Mouse (Mus musculus) T-cell, adult 2 months (primary cell): ENCODE measurements around the gene Wfikkn1.

Experiments used
- DNase-seq: peaks from one replicate; pipeline ENCODE4 v3.0.0; 2022; ENCODE audit warnings: low spot score

The Wfikkn1 gene

GRCm38 (mm10) chr17:25880196-25880910, at the start of gene Wfikkn1:
Wfikkn1 (minus strand) TSS chr17:25880858.
- no peak for DNase-seq

GRCm38 (mm10) chr17:25925348-25925747, 44.7 kb upstream of the Wfikkn1 start:
- DNase-seq: no peak

GRCm38 (mm10) chr17:25922120-25922519, 41.5 kb upstream of the Wfikkn1 start:
- DNase-seq: no peak

GRCm38 (mm10) chr17:25919786-25920642, 39.4 kb upstream of the Wfikkn1 start:
- peak; percentile 100 for DNase-seq

GRCm38 (mm10) chr17:25919144-25919785, 38.6 kb upstream of the Wfikkn1 start, which contains the start of gene Rab40c:
Rab40c (minus strand) TSS chr17:25919727.
- peak; percentile 61 for DNase-seq

- DNase-seq: no peak
These were observed 37.5 kb upstream of the Wfikkn1 start for GRCm38 (mm10) chr17:25918037-25918750.

- DNase-seq: no peak
These were observed 36.4 kb upstream of the Wfikkn1 start for GRCm38 (mm10) chr17:25916931-25917647.

GRCm38 (mm10) chr17:25914295-25914694, 33.6 kb upstream of the Wfikkn1 start:
- DNase-seq: no peak

GRCm38 (mm10) chr17:25913877-25914275, 33.2 kb upstream of the Wfikkn1 start:
- DNase-seq: no peak

- no peak for DNase-seq
These were observed 32.7 kb upstream of the Wfikkn1 start for GRCm38 (mm10) chr17:25913186-25913876.

GRCm38 (mm10) chr17:25911816-25912215, 31.2 kb upstream of the Wfikkn1 start:
- DNase-seq: no peak

- DNase-seq: no peak
These were observed 27.0 kb upstream of the Wfikkn1 start for GRCm38 (mm10) chr17:25907640-25908039.

- DNase-seq: no peak
These were observed 22.4 kb upstream of the Wfikkn1 start for GRCm38 (mm10) chr17:25903061-25903460.

- no peak for DNase-seq
These were observed 19.5 kb upstream of the Wfikkn1 start for GRCm38 (mm10) chr17:25900193-25900592.

- no peak for DNase-seq
These were observed 15.2 kb upstream of the Wfikkn1 start for GRCm38 (mm10) chr17:25895891-25896290.

GRCm38 (mm10) chr17:25895415-25895814, 14.8 kb upstream of the Wfikkn1 start:
- no peak for DNase-seq

- DNase-seq: peak; percentile 73
These were observed 13.4 kb upstream of the Wfikkn1 start for GRCm38 (mm10) chr17:25893975-25894617.

GRCm38 (mm10) chr17:25888837-25889236, 8.2 kb upstream of the Wfikkn1 start:
- DNase-seq: no peak

- DNase-seq: no peak
These were observed 6.8 kb upstream of the Wfikkn1 start for GRCm38 (mm10) chr17:25887467-25887866.

- DNase-seq: no peak
These were observed 6.1 kb upstream of the Wfikkn1 start for GRCm38 (mm10) chr17:25886806-25887205.
